Mouse (Mus musculus) layer of hippocampus, adult 2 months (tissue): ENCODE data around the gene Cdh26. TPM values are rescaled to one million over a fixed set of nuclear protein-coding genes. Genes with fewer than 3 reads are reported as not detected.

Experiments used
- DNase-seq, 2 experiments: peaks; one replicate each; pipeline ENCODE4 v3.0.0; 2022; ENCODE audit warnings: low spot score in 2 of 2
- H3K27ac ChIP-seq: fragments of 200-600 bp; 2 replicates; pipeline ENCODE4 v1.8.1; 2022
- H3K4me3 ChIP-seq: fragments of 200-600 bp; 2 replicates; pipeline ENCODE4 v1.8.1; 2022; ENCODE audit warnings: mild to moderate bottlenecking
- CTCF ChIP-seq: fragments of 200-600 bp; conservative IDR thresholded peaks from 2 replicates; pipeline ENCODE4 v1.8.1; 2022; ENCODE audit warnings: antibody characterized with exemption, mild to moderate bottlenecking, moderate library complexity
- total RNA-seq, 2 experiments: library from RNA; stranded (reverse); gene quantifications; 2 replicates each; pipeline ENCODE4 v1.2.3; 2021

The Cdh26 gene
- total RNA-seq, 2 experiments from 2014 or later, result 0.38 TPM; not detected in 1

DNA sequence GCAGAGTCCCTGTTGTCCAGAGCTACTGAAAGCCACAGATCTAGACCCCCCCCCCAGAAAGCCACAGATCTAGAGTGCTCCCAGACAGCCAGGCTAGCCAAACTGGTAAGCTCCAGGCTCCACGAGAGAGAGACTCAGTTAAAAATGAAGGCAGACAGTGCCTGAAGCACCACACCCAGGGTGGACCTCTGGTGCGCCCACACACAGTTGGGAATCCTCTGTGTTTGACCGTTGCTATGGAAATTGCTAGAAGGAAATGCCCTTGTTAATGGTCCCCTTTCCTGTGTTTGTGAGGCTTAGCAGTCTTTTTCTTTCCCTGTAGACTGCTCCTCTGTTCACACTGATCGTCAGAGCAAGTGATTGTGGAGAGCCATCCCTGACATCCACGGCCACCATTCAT lies 30.0 kb downstream of the Cdh26 start:
- Histone ChIP-seq H3K27ac (no peak overlapping the region), H3K4me3 (no peak overlapping the region)
- no peak for DNase-seq
- TF ChIP-seq CTCF, result no peak

DNA sequence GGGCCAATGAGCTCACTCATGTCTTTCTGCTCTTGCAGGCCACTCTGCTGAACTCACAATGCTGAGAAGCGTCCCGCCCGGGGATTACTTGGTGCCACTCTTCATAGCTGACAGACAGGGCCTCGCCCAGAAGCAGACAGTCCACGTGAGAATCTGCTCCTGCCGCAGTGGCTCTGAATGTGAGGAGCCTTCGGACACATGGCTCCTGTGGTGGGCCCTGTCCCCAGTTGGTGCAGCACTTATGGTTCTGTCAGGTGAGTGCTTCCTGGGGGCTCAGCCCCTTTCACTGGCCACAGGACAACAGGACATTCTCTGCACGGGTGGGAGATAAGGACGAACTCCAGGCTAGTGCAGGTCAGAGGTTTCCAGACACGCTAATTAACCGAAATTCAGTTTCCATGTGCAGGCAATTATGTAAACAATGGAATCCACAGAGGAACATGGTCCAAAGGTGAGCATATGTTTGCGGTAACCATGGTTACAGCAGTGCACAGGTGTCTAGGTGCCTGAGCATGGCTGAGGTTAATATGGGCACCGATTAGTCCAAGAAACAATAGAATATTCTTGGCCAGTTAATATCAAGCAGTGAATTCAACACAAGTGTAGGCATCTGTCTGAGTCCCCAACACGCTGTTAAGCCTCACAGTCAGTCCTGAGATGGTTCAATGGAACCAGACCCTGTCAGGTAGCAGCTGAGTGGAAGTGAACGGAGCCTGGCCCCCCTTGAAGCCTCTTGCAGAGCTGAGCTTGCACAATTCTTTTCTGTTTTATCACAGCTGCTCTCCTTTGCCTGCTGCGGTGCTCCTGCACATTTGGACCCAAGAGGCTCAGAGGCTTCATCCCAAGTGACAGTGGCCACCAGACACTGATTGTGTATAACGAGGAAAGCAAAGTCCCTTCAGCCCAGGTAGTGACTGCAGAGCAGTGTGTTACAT lies 41.5 kb downstream of the Cdh26 start:
- no peak overlapping the region for H3K27ac ChIP-seq
- no peak overlapping the region for H3K4me3 ChIP-seq
- TF ChIP-seq CTCF, result no peak
- DNase-seq, result no peak

DNA sequence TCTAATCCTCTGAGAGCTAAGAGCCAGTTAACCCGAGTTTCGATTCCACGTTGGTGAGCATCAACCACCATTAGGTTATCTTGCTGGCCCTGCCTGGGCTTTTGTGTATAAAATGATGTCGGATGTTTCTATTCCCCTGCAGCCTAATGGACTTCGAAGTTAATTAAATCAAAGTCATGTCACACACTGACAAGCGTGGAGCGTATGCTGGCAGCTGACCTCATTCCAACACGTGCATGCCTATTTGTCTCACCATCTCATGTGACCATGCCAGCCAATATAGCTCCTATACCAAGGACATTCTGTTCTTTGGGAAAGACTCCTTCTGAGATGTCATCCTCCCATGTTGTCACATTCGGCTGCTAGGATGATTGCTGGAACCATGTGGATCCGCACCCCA lies 43.6 kb downstream of the Cdh26 start:
- no peak for TF ChIP-seq CTCF
- H3K27ac ChIP-seq, result no peak overlapping the region
- no peak overlapping the region for H3K4me3 ChIP-seq
- DNase-seq, result no peak

DNA sequence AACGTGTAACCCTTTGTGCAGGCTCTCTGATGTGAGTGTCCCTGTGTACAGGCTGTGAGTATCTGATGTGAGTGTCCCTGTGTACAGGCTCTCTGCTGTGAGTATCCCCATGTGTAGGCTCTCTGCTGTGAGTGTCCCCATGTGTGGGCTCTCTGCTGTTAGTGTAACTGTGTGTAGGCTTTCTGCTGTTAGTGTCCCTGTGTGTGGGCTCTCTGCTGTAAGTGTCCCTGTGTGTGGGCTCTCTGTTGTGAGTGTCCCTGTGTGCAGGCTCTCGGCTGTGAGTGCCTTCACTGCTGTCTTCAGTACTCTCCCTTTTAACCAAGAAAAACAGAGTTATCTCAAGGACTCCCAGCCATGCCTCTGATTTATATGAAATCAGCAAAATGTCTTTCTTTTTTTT lies 46.9 kb downstream of the Cdh26 start:
- TF ChIP-seq CTCF, result no peak
- H3K4me3 ChIP-seq, result no peak overlapping the region
- DNase-seq, result no peak
- no peak overlapping the region for H3K27ac ChIP-seq

DNA sequence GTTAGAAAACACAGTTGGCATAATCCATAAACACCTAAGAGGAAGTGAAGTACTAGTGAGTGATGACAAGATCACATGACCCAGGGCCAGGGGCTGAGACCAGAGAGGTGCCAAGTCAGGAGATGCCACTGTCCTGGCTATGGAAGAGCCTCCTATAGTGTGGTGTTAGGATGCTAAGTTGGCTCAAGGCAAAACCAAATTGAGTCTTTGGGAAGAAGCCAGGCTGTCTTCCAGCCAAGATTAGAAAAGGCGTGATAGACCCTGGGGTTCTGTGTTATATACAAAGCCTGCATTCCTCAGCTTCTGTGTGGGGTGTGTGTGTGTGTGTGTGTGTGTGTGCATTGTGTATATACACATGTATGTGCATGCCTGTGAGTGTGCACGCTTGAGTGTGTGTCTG lies 48.7 kb downstream of the Cdh26 start:
- no peak overlapping the region for H3K4me3 ChIP-seq
- no peak for DNase-seq
- no peak overlapping the region for H3K27ac ChIP-seq
- TF ChIP-seq CTCF, result no peak

DNA sequence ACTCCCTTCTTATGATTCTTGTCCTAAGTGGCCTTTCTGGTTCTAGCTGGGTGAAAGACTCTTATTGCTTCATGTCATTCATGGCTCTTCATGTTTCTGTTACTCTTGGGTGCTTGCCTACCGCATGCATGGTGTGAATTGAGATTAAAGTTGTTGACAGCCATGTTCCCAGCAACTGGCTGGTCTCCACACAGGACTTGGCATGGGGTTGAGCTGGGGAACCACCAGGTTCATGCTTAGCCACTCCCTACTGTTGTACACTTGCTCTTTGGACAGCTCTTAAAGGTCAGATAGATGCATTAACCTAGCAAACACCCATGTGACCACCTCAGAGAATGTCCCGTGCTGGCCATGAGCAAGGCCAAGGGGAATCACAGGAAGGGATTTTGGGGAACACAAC lies 50.6 kb downstream of the Cdh26 start:
- TF ChIP-seq CTCF, result no peak
- no peak for DNase-seq
- no peak overlapping the region for H3K4me3 ChIP-seq
- H3K27ac ChIP-seq, result no peak overlapping the region

DNA sequence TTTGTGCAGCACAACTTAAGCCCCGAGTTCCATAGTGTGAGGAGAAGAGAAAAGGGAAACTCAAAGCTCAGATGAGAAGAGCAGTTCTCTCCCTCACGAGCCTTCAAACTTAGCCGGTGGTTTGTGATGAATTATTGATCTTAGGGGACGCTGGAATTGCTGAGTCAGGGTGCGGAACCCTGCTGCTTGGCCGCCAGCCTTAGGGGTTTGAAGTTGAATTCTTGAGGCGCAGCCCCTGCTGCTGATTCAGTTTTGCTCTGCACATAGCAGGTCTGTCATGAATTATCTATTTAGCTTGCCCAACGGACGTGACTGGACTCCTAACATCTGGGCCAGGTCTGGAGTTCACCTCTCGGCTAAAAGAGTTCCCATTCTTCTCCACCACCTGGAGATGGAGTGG lies 53.1 kb downstream of the Cdh26 start:
- no peak for DNase-seq
- Histone ChIP-seq H3K27ac (no peak overlapping the region), H3K4me3 (no peak overlapping the region)
- TF ChIP-seq CTCF, result no peak

DNA sequence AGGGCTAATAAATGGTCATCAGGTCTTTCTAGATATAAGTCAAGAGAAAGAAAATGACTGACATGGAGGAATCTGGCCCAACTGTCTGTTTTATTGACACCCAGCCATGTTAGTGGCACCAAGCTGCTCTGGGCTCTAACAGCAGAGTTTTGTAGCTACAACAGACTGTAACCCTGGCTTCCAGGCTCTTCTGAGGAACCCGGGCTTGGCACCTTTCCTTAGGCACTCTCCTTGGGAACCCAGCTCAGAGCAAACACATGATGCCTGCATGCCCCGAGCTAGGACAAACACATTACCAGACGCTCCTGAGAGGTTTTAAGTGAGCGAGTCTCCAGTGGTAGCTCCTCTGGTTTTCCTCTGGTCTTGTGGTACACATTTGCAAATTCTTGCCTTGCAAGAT lies 57.9 kb downstream of the Cdh26 start:
- DNase-seq, result no peak
- Histone ChIP-seq H3K27ac (no peak overlapping the region), H3K4me3 (no peak overlapping the region)
- no peak for TF ChIP-seq CTCF

DNA sequence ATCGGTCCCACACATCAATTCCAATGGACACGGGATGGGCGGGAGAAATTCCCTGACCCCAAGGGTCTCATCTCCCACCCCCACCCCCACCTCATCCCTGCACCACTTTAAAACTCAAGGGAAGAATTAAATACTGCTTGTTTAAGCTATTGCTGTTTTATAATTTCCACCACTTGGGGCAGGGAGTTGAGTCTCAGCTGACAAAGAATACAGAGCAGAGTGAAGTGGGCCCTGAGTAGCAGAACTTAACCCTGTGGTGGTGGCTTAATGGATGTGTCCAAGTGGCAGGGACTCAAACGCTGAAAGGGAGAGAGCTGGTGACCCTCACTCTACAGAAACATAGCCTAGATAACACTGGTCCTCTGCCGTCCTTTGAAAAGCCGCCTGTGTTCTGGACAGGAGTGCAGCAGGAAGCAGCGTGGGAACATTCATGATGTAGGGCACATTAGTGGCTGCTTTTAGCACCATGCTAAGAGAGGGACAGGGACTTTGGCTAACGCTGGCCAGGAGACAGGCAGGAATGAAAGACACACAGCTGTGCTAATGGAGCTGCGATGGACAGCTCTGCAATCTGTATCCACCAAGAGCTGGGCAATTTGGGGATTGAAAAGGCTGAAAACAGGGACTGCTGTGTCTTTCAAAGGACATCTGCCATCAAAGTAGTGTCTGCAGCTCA lies 60.1 kb downstream of the Cdh26 start:
- Histone ChIP-seq H3K27ac (no peak overlapping the region), H3K4me3 (no peak overlapping the region)
- DNase-seq, result no peak
- TF ChIP-seq CTCF, result no peak; the same call in none of the 2 replicates

DNA sequence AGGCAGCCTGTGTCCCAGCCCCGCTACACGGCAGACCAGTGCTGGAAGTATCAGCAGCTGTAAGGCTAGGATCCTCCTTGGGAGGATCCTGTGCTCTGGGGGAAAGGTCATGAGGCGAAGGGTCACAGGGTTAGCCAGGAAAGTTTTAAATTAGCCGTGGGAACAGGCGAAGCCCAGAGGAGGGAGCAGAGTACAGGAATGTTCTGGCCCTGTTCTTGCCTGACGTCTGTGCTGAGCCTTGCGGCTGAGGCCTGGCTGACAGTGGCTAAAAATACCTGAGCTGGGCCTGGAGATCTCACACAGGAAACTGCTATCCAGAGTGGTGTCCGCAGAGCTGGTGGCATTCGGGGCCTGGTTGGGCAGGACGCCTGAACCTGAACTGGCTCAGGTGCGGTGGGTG lies 63.7 kb downstream of the Cdh26 start:
- no peak for DNase-seq
- H3K4me3 ChIP-seq, result no peak overlapping the region
- H3K27ac ChIP-seq, result 0 out of 2 replicates have a peak overlapping the region, but pooled peaks have one; percentile 7
- TF ChIP-seq CTCF, result no peak

DNA sequence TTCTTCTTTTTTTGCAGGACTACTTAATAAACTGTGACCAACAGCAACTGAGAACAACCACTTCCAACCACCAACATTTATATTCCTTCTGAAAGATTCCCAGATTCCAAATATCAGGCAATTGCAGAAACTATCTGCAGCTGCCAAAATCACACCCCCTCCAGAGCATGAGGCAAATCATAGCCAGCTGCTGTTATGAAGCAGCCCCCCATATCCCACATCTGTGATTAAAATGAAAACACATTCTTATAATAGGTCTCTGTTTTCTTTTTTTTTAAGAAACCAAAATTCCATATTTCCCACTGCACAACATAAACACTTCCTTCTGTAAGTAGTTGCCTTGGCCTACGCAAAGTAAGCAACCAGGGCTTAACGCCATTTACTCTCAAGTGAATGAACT lies 65.5 kb downstream of the Cdh26 start:
- H3K27ac ChIP-seq, result no peak overlapping the region
- DNase-seq, result no peak
- no peak for TF ChIP-seq CTCF
- no peak overlapping the region for H3K4me3 ChIP-seq

DNA sequence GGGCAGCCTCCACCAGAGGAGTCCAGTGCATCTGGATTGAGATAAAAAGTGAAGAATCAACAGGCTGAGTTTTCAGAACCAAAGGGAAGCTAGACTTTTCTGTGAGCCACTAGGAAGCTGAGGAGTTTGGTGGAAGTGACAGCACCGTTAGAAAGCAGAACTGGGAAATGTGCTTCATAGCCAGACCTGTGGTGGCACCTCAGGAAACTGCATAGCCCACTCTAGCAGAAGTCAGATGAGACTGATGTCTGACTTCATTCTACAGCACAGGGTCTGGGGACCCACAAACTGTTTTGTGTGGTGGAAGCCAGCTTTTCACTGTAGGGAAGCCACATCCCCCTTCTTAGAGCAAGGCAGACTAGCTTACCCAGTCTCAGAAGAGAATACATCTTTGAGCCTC lies 67.6 kb downstream of the Cdh26 start:
- Histone ChIP-seq H3K27ac (peak overlapping the region; percentile 4; the same call in 1 of the 2 replicates), H3K4me3 (no peak overlapping the region)
- DNase-seq, result no peak
- no peak for TF ChIP-seq CTCF

DNA sequence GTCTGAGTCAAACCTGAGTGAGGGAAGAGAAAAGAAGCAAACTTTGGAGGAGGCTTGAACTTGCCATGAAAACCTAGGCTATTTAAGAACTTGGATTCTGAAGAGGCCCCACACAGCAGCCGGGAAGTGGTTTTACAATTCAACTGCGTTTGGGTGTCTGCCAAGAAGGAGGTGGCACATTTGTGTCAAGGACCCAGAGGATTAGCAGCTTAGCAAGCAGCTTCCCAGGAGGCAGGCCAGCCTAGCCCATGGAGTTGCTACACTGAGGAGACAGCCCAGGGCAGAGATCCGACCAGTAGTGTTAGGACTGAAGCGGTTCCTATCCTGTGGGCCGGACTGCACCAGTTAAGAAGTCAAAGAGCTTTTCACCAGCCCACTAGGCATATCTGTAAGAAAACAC lies 68.1 kb downstream of the Cdh26 start:
- DNase-seq, result no peak
- TF ChIP-seq CTCF, result no peak
- Histone ChIP-seq H3K27ac (peak overlapping the region; percentile 4; the same call in 1 of the 2 replicates), H3K4me3 (no peak overlapping the region)

DNA sequence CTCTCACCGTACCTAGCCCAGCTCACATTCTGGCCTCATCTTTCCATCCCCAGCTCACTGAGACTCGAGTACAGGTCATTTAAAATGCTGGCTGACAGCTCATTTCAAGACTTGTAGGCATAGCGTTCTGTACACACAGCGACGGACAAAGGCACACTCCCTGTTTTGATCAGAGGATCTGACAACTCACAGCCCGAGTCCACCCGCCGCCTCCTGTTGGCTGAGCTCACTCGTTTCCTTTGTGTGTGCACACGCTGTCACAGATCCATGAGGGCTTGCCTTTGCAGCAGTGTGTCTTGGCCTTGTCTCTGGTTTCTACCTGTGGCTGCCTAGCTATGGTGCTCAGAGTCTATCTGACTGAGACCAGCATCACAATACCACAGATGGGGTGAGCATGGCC lies 72.1 kb downstream of the Cdh26 start:
- Histone ChIP-seq H3K4me3 (no peak overlapping the region), H3K27ac (no peak overlapping the region)
- TF ChIP-seq CTCF, result no peak
- no peak for DNase-seq
